Mouse (Mus musculus) erythroblast, embryonic 14.5 days (primary cell): ENCODE results near the gene Phkb. TPM values are rescaled to one million over a fixed set of nuclear protein-coding genes. Genes with fewer than 3 reads are reported as not detected.
"Not testable (repeated sequence)": the region's sequence is repeated elsewhere in the genome, so short reads cannot be mapped to it uniquely, and the experiment has no call there.

ENCODE experiments used
- H3K27me3 ChIP-seq: 2 replicates; pipeline ENCODE4 v1.6.1; 2012; ENCODE audit warnings: inconsistent platforms; ENCODE audit not compliant: control insufficient read depth
- H3K36me3 ChIP-seq: 2 replicates; pipeline ENCODE4 v1.6.1; 2012; ENCODE audit warnings: mild to moderate bottlenecking, inconsistent platforms; ENCODE audit not compliant: control insufficient read depth
- H3K4me1 ChIP-seq: 2 replicates; pipeline ENCODE4 v1.6.1; 2012; ENCODE audit warnings: inconsistent platforms; ENCODE audit not compliant: control insufficient read depth
- H3K4me3 ChIP-seq: replicated peaks from 2 replicates; pipeline ENCODE3; 2012; ENCODE audit warnings: moderate library complexity, mild to moderate bottlenecking, inconsistent platforms
- H3K9me3 ChIP-seq: 2 replicates; pipeline ENCODE4 v1.6.1; 2012; ENCODE audit warnings: low read length, inconsistent platforms, mixed read lengths; ENCODE audit not compliant: control insufficient read depth
- GATA1 ChIP-seq: IDR thresholded peaks from 2 replicates; pipeline ENCODE4 v1.6.1; 2012; ENCODE audit warnings: low read length, inconsistent platforms, mixed read lengths
- TAL1 ChIP-seq: IDR thresholded peaks from 3 replicates; pipeline ENCODE4 v1.6.1; 2012; ENCODE audit warnings: low read length, inconsistent platforms, mixed read lengths
- polyA plus RNA-seq: library from polyadenylated mRNA; stranded (reverse); fragments of >175 nt; gene quantifications from 2 replicates; pipeline ENCODE4 v1.2.3, GENCODE M21; 2012

Phkb gene
- polyA plus RNA-seq: 0.03 and 0.10 TPM in 2 replicates

GRCm38 (mm10) chr8:85840657-85841488 is at the start of gene Phkb, which contains the start of gene Itfg1:
Gene Phkb (plus strand): TSS chr8:85840959.
Gene Itfg1 (minus strand): TSS chr8:85840921.
- Histone ChIP-seq H3K9me3 (no peaks in the 10 kb centered on the region), H3K27me3 (no peaks in the 10 kb centered on the region), H3K4me1 (peaks cover 34% of the 10 kb centered on the region), H3K4me3 (peak within 1 kb of the TSS; percentile 89), H3K36me3 (peaks cover 11% of the 10 kb centered on the region)
- no peak for TF ChIP-seq TAL1
- no peak for TF ChIP-seq GATA1

DNA sequence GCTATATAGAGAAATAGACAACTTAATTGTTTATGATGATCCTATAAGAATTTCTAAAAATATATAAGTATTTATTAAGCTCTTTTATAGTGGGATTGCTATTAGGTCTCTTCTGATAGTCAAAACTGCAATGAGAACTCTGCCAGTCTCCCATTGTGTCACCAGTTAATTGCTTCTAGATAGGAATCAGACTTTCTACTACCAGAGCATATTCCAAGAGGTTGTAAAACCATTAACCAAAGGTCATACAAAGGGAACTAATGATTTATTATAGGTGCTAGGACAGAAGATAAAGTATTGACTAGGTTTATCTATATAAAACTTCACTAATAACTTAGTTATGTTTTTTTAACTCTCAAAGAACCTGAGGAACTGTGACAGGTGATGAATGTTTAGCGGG is 44.4 kb upstream of the Phkb start:
- not testable (repeated sequence) for H3K4me1 ChIP-seq, H3K9me3 ChIP-seq, H3K4me3 ChIP-seq, H3K27me3 ChIP-seq
- peaks cover 17% of the 10 kb centered on the region for H3K36me3 ChIP-seq

- TF ChIP-seq GATA1: no peak
- no peak for TF ChIP-seq TAL1
- H3K4me1 ChIP-seq: peaks cover 14% of the 10 kb centered on the region
- no peaks in the 10 kb centered on the region for H3K9me3 ChIP-seq
- H3K4me3 ChIP-seq: no peak overlapping the region
- H3K36me3 ChIP-seq: peaks cover 14% of the 10 kb centered on the region
- no peaks in the 10 kb centered on the region for H3K27me3 ChIP-seq
Observed at GRCm38 (mm10) chr8:85800164-85800563, 40.6 kb upstream of the Phkb start.

- Histone ChIP-seq H3K9me3 (no peaks in the 10 kb centered on the region), H3K4me3 (no peak overlapping the region), H3K4me1 (peaks cover 14% of the 10 kb centered on the region), H3K36me3 (peaks cover 14% of the 10 kb centered on the region), H3K27me3 (no peaks in the 10 kb centered on the region)
- TF ChIP-seq TAL1 (no peak), GATA1 (no peak)
Observed at GRCm38 (mm10) chr8:85801408-85801807, 39.4 kb upstream of the Phkb start.

DNA sequence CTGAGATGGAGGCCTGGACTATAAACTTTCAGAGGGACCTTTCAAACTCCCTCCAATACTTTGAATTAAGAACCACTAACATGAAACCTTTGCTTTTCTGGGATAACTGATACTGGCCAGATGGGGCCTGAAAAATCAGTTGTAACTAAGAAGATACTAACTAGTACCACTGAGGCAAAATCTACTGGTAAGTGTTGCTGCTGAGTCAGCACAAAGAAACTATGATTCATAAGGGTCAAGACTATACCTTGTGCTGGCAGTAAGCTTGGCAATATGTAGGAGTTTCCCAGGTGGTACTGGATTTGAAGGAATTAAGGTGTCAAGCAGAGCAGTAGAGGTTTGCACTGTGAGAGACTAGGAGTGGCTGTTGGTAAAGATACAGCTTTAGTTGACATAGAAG is 27.1 kb upstream of the Phkb start:
- no peak overlapping the region for H3K4me3 ChIP-seq
- no peaks in the 10 kb centered on the region for H3K9me3 ChIP-seq
- TF ChIP-seq TAL1: no peak
- TF ChIP-seq GATA1: no peak
- no peaks in the 10 kb centered on the region for H3K4me1 ChIP-seq
- no peaks in the 10 kb centered on the region for H3K27me3 ChIP-seq
- peaks cover 5% of the 10 kb centered on the region for H3K36me3 ChIP-seq

DNA sequence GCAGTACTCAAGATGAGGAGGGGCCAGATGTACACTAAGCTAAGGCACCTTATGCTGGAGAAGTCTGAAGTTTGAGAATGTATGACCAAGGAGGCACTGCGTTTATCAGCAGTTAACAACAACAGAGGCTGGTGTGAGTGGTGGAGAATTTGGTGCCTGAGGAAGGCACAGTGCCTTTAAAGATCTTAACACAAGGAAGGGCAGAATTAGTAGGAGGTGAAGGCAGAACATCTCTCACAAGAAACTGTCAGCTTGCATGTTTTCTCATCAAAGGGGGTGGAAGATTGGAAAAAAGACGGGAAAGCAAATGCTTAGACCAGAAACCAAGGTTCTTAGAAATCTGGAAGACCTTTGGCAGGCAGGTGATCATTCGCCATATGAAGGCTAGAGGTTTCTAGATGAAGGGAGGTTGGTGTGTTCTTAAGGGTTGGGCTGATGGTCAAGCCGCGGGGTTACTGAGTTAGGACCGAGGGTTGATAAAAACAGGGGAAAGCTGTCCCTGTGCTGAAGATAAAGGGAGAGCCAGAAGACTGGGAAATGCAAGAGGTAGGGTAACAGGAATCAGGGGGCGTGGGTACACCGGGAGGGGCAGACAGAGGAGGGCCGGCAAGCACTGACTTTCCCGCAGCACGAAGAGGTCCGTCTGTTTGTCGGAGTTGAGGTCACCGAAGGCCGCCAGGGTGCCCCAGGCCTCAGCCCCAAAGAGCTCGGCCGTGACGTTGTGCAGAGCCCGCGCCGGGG is 673 bp upstream of the Phkb start:
- Histone ChIP-seq H3K4me3 (peak overlapping the region; percentile 89), H3K9me3 (no peaks in the 10 kb centered on the region), H3K4me1 (peaks cover 33% of the 10 kb centered on the region), H3K27me3 (no peaks in the 10 kb centered on the region), H3K36me3 (peaks cover 18% of the 10 kb centered on the region)
- TF ChIP-seq GATA1 (no peak), TAL1 (no peak)

DNA sequence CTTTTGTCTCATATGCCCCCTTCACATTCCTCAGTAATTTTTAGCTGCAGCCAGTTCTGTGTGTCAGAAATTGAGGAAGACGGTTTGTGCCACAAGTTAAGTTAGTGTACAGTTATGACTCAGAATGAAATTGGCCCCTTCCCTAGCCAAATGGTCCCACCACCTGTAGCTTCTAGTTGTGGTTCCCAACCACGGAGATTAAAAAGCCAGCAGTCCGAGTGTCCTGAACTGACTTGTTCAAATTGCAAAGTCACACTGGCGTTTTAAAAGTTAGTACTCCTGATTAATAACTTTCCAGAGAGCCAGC is 683 bp downstream of the Phkb start:
- no peaks in the 10 kb centered on the region for H3K9me3 ChIP-seq

DNA sequence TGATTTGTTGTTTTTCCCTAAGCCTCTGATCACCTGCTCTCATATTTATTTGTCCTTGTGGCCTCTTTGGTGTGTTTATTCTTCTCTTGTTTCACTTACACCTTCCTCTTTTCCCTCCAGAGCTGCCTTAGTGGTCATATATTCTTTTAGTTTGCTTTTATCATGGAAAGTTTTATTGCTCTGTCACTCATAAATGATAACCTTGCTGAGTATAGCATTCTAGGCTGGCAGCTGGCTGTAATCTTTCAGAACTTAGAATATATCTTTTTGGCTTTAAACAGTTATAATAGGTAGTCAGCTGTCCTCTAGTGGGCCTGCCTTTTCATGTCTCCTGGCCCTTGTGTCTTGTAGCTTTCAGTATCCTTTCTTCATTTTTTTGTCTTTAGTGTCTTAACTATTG is 5.1 kb downstream of the Phkb start:
- H3K4me1 ChIP-seq: peaks cover 23% of the 10 kb centered on the region
- no peak overlapping the region for H3K4me3 ChIP-seq
- TF ChIP-seq TAL1: no peak
- TF ChIP-seq GATA1: no peak
- H3K9me3 ChIP-seq: no peaks in the 10 kb centered on the region
- peaks cover 6% of the 10 kb centered on the region for H3K36me3 ChIP-seq
- H3K27me3 ChIP-seq: no peaks in the 10 kb centered on the region

More for the DNA sequence above, 683 bp downstream of the Phkb start:
- TF ChIP-seq TAL1 (no peak), GATA1 (no peak)
- Histone ChIP-seq H3K36me3 (peaks cover 9% of the 10 kb centered on the region), H3K4me3 (peak overlapping the region; percentile 89), H3K4me1 (peaks cover 36% of the 10 kb centered on the region), H3K27me3 (no peaks in the 10 kb centered on the region)
